Mouse (Mus musculus) thymus, adult 2 months (tissue): ENCODE measurements around the gene Bbof1.

Experiments
- CTCF ChIP-seq: fragments of 200-500 bp; IDR thresholded peaks from 2 replicates; pipeline ENCODE4 v1.5.1; 2012; ENCODE audit warnings: mild to moderate bottlenecking, control low read depth, low read length, moderate library complexity, borderline replicate concordance; ENCODE audit not compliant: control insufficient read depth, poor library complexity, insufficient read depth; ENCODE audit errors: extremely low read depth
- POLR2A ChIP-seq: fragments of 200-500 bp; IDR thresholded peaks from 2 replicates; pipeline ENCODE4 v1.6.1; 2012; ENCODE audit warnings: mild to moderate bottlenecking, low read length, control low read depth, moderate library complexity; ENCODE audit not compliant: control insufficient read depth, poor library complexity, insufficient read depth; ENCODE audit errors: extremely low read depth

- no peak for TF ChIP-seq POLR2A
- TF ChIP-seq CTCF = no peak
These were observed 11.8 kb upstream of the Bbof1 start for GRCm38 (mm10) chr12:84396947-84397679.
